10 mouse cellular contexts compared by ENCODE assay signal in genomic region chr1:51600425-51600824, GRCm38 (mm10).
DNase-seq lines count a peak whose midpoint lies in the region; ATAC-seq lines count a peak whose summit lies in the region.
"Had no signal": no experiment of that assay in that cellular context is flagged by ENCODE, and none has a peak within 500 bp of the region (broad histone marks: within the 10 kb centered on the region; RNA-seq: fewer than 3 reads in every experiment).

No protein-coding gene starts in this region.

- H3K4me1 ChIP-seq in midbrain, embryonic 16.5 days (ENCODE audit: control insufficient read depth, insufficient read depth, low read length), result no peaks in the 10 kb centered on the region
- H3K4me1 ChIP-seq: liver, embryonic 15.5 days had no signal

- no peak overlapping the region for H3K4me2 ChIP-seq in midbrain, embryonic 16.5 days (ENCODE audit: low read length)
- H3K4me2 ChIP-seq: liver, embryonic 15.5 days had no signal

- no peak overlapping the region for H3K4me3 ChIP-seq in midbrain, embryonic 16.5 days (ENCODE audit: low read depth, low read length)
- H3K4me3 ChIP-seq: liver, embryonic 15.5 days had no signal

- H3K27ac ChIP-seq in midbrain, embryonic 16.5 days (ENCODE audit: low read length), result no peak overlapping the region
- H3K27ac ChIP-seq: liver, embryonic 15.5 days had no signal

- no peaks in the 10 kb centered on the region for H3K9me3 ChIP-seq in midbrain, embryonic 16.5 days (replicated peaks; ENCODE audit: control insufficient read depth, low read length, poor library complexity, severe bottlenecking)
- H3K9me3 ChIP-seq: liver, embryonic 15.5 days had no signal

- no peaks in the 10 kb centered on the region for H3K27me3 ChIP-seq in midbrain, embryonic 16.5 days (ENCODE audit: control insufficient read depth, insufficient read depth, low read depth, low read length)
- H3K27me3 ChIP-seq: liver, embryonic 15.5 days had no signal

- no peak overlapping the region for H3K9ac ChIP-seq in midbrain, embryonic 16.5 days (ENCODE audit: low read depth, low read length)
- H3K9ac ChIP-seq: liver, embryonic 15.5 days had no signal

- no peaks in the 10 kb centered on the region for H3K36me3 ChIP-seq in midbrain, embryonic 16.5 days (ENCODE audit: control insufficient read depth, insufficient read depth, low read length)
- H3K36me3 ChIP-seq: liver, embryonic 15.5 days had no signal

- peak; percentile 41 to 44 for DNase-seq in cerebellum, adult 18-20 months
- peak; percentile 11 to 26 for DNase-seq in left cerebral cortex, adult 18-20 months (ENCODE audit: low spot score in 2 of 2)
- DNase-seq in left cerebral cortex, adult 11 months (ENCODE audit: low spot score), result no peak
- DNase-seq in adipocyte (ENCODE audit: low spot score), result peak; percentile 75
- peak; percentile 87 for DNase-seq in naive thymus-derived CD4-positive, alpha-beta T cell, adult 2 months (ENCODE audit: low read depth)
- no peak for DNase-seq in heart, adult 9 months (ENCODE audit: low spot score in 2 of 2)
- DNase-seq: right cerebral cortex, postnatal 14 days had no signal

- ATAC-seq in cerebellum, adult (ENCODE audit: insufficient number of reproducible peaks, low FRiP score, low TSS enrichment), result no peak
- no peak for ATAC-seq in midbrain, embryonic 16.5 days

- WGBS in midbrain, embryonic 16.5 days, result 30% methylated on average over 7 of the region's 7 CpGs

Comparison
In these comparisons a context has a peak if more than half of its experiments do, and no peak if none do; other contexts are left out.
1. DNase-seq: peak in cerebellum, adult 18-20 months (2 of 2), left cerebral cortex, adult 18-20 months (2 of 2), adipocyte (single experiment) and naive thymus-derived CD4-positive, alpha-beta T cell, adult 2 months (single experiment); none in left cerebral cortex, adult 11 months (single experiment) and heart, adult 9 months (0 of 2).